Mouse (Mus musculus): ENCODE measurements around the gene Hoxb5.

DNA sequence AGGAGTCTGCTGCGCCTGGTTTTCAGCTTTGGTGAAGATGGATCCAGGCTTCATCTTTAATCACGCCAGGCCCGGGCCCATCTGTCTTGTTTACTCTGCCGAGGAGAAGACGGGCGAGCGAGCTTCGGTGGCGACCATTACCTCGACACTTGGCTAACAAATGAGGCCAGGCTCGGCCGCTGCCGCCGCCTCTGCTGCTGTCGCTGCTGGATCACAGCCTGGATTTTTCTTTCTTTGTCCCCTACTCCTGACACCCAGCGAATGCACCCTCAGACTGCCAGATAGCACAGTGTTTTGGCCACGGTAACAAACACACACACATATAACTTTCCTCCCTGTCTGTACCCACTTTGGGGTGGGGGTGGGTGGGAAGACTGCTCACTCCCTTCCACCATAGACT lies 17.6 kb downstream of the Hoxb5 start:
- TF ChIP-seq MAX (IDR thresholded peaks at IDR 0.05; ENCODE audit: low read depth): no peak
- no peak for TF ChIP-seq CEBPB (IDR thresholded peaks at IDR 0.05; ENCODE audit: insufficient read depth, poor library complexity, severe bottlenecking)
- no peak for TF ChIP-seq TCF12 (IDR thresholded peaks at IDR 0.05; ENCODE audit: insufficient read depth, poor library complexity, severe bottlenecking)
- TF ChIP-seq POLR2A (IDR thresholded peaks at IDR 0.05; ENCODE audit: insufficient read length, low read depth): no peak
- no peak for TF ChIP-seq USF1 (IDR thresholded peaks at IDR 0.05; ENCODE audit: low read depth)
- TF ChIP-seq E2F4 (IDR thresholded peaks at IDR 0.05; ENCODE audit: insufficient read depth): no peak
- TF ChIP-seq MYOD1 (IDR thresholded peaks at IDR 0.05; ENCODE audit: control insufficient read depth in 1 of 3, insufficient read length in 2 of 3, low read depth in 2 of 3): no peak
- TF ChIP-seq POLR2AphosphoS2 (IDR thresholded peaks at IDR 0.05; ENCODE audit: insufficient read length, low read depth): no peak
- TF ChIP-seq MYOG (IDR thresholded peaks at IDR 0.05; ENCODE audit: control insufficient read depth in 1 of 3, insufficient read depth in 1 of 3, insufficient read length in 2 of 3, low read depth in 2 of 3): no peak

Data from myocyte (in vitro differentiated cells).